Mouse (Mus musculus) liver, postnatal 0 days (tissue): ENCODE measurements around the gene Trim6. TPM values are rescaled to one million over a fixed set of nuclear protein-coding genes. Genes with fewer than 3 reads are reported as not detected.
"Not testable (repeated sequence)": the region's sequence is repeated elsewhere in the genome, so short reads cannot be mapped to it uniquely, and the experiment has no call there.

Experiments
- ATAC-seq: fragments of 200-750 bp; cut with Nextera tagmentation; 2 replicates; pipeline ENCODE4 v1.8.0; 2017; ENCODE audit warnings: mild to moderate bottlenecking, moderate library complexity
- DNase-seq: peaks from one replicate; pipeline ENCODE4 v3.0.0-alpha.2; 2016
- H3K27ac ChIP-seq: fragments of 300-500 bp; sonication (generic); 2 replicates; pipeline ENCODE4 v1.5.1; 2014; ENCODE audit warnings: antibody characterized with exemption, moderate library complexity, mild to moderate bottlenecking, low read depth
- H3K27me3 ChIP-seq: fragments of 300-500 bp; sonication (generic); 2 replicates; pipeline ENCODE4 v1.6.1; 2014; ENCODE audit warnings: low read length, control low read depth, mixed read lengths; ENCODE audit not compliant: insufficient read depth
- H3K36me3 ChIP-seq: fragments of 300-500 bp; sonication (generic); replicated peaks from 2 replicates; pipeline ENCODE4 v1.6.1; 2014; ENCODE audit warnings: mild to moderate bottlenecking, control low read depth, low read length, moderate library complexity, mixed read lengths; ENCODE audit not compliant: insufficient read depth
- H3K4me1 ChIP-seq: fragments of 300-500 bp; sonication (generic); 2 replicates; pipeline ENCODE4 v1.6.1; 2014; ENCODE audit warnings: antibody characterized with exemption, mild to moderate bottlenecking, control low read depth; ENCODE audit not compliant: insufficient read depth
- H3K4me2 ChIP-seq: fragments of 300-500 bp; sonication (generic); 2 replicates; pipeline ENCODE4 v1.6.1; 2014; ENCODE audit warnings: low read depth, mild to moderate bottlenecking, low read length, moderate library complexity, mixed read lengths
- H3K4me3 ChIP-seq: fragments of 300-500 bp; sonication (generic); 2 replicates; pipeline ENCODE4 v1.5.1; 2014; ENCODE audit warnings: low read depth, low read length
- H3K9ac ChIP-seq: fragments of 300-500 bp; sonication (generic); replicated peaks from 2 replicates; pipeline ENCODE4 v1.6.1; 2014; ENCODE audit warnings: mild to moderate bottlenecking, moderate library complexity
- H3K9me3 ChIP-seq: fragments of 300-500 bp; sonication (generic); 2 replicates; pipeline ENCODE4 v1.6.1; 2016; ENCODE audit warnings: mild to moderate bottlenecking, control low read depth, low read length, mixed read lengths
- CTCF ChIP-seq: sonication (generic); IDR thresholded peaks from 2 replicates; pipeline ENCODE4 v1.5.1; 2016; ENCODE audit warnings: antibody characterized with exemption, low read depth
- EP300 ChIP-seq: IDR thresholded peaks from 2 replicates; pipeline ENCODE4 v1.6.1; 2016; ENCODE audit warnings: antibody characterized with exemption, low read depth, mild to moderate bottlenecking
- WGBS: fragments of 180-500 bp; shearing (Covaris S2); extraction: QIAGEN DNeasy Blood & Tissue Kit; methylation state at CpG from one replicate; pipeline ENCODE4 v1.1.7; 2014; ENCODE audit not compliant: insufficient replicate concordance; 5-methylcytosine and 5-hydroxymethylcytosine counted together
- polyA plus RNA-seq: library from polyadenylated mRNA; unstranded; fragments of >200 nt; fragmentation: Nextera tagmentation; extraction: Ambion mirVana; gene quantifications from 2 replicates; pipeline ENCODE4 v1.2.1, GENCODE M21; 2015

Gene Trim6
- polyA plus RNA-seq, 1 experiment from 2014 or later, result 0.27 TPM

- H3K27ac ChIP-seq, result no peak overlapping the region
- no peak overlapping the region for H3K9ac ChIP-seq
- no peaks in the 10 kb centered on the region for H3K36me3 ChIP-seq
- H3K27me3 ChIP-seq, result no peaks in the 10 kb centered on the region
- no peaks in the 10 kb centered on the region for H3K4me1 ChIP-seq
- 0 out of 2 replicates have a peak, but pooled peaks have one; percentile 23 for ATAC-seq
- no peaks in the 10 kb centered on the region for H3K9me3 ChIP-seq
- no peak overlapping the region for H3K4me2 ChIP-seq
- TF ChIP-seq CTCF (peak; percentile 87), EP300 (no peak)
- WGBS, result 35% methylated on average over 2 of the region's 2 CpGs
- no peak overlapping the region for H3K4me3 ChIP-seq
- DNase-seq, result peak; percentile 50
These were observed 12.6 kb downstream of the Trim6 start for GRCm38 (mm10) chr7:104231203-104231602.

GRCm38 (mm10) chr7:104240857-104241256, 22.3 kb downstream of the Trim6 start:
- ATAC-seq, result no peak
- no peak for TF ChIP-seq EP300
- no peak for TF ChIP-seq CTCF
- no peaks in the 10 kb centered on the region for H3K36me3 ChIP-seq

GRCm38 (mm10) chr7:104243616-104244015, 25.0 kb downstream of the Trim6 start:
- Histone ChIP-seq H3K4me1 (no peaks in the 10 kb centered on the region), H3K9me3 (no peaks in the 10 kb centered on the region), H3K9ac (no peak overlapping the region), H3K4me2 (peak overlapping the region; percentile 79), H3K27me3 (no peaks in the 10 kb centered on the region), H3K4me3 (0 out of 2 replicates have a peak overlapping the region, but pooled peaks have one; percentile 69), H3K27ac (no peak overlapping the region), H3K36me3 (no peaks in the 10 kb centered on the region)
- ATAC-seq (no peak), DNase-seq (no peak)
- TF ChIP-seq CTCF (no peak), EP300 (no peak)
- 64% methylated on average over 1 of the region's 1 CpGs for WGBS

More at GRCm38 (mm10) chr7:104240857-104241256, 22.3 kb downstream of the Trim6 start:
- no peak overlapping the region for H3K4me2 ChIP-seq
- H3K27me3 ChIP-seq, result no peaks in the 10 kb centered on the region
- no peak overlapping the region for H3K27ac ChIP-seq
- no peak for DNase-seq
- no peak overlapping the region for H3K9ac ChIP-seq
- no peaks in the 10 kb centered on the region for H3K9me3 ChIP-seq
- H3K4me3 ChIP-seq, result no peak overlapping the region
- no peaks in the 10 kb centered on the region for H3K4me1 ChIP-seq

- Histone ChIP-seq H3K4me2 (peak within 1 kb of the TSS; percentile 79), H3K4me3 (peak within 1 kb of the TSS; percentile 69), H3K27ac (peak within 1 kb of the TSS; percentile 81), H3K36me3 (no peaks in the 10 kb centered on the region), H3K27me3 (no peaks in the 10 kb centered on the region), H3K9ac (peak within 1 kb of the TSS; percentile 77), H3K9me3 (no peaks in the 10 kb centered on the region), H3K4me1 (no peaks in the 10 kb centered on the region)
- DNase-seq (peak; percentile 70), ATAC-seq (peak; percentile 96)
- peak; percentile 83 for TF ChIP-seq CTCF
- peak; percentile 66 for TF ChIP-seq EP300
- 6% methylated on average over 13 of the region's 13 CpGs for WGBS
These were observed 25.9 kb downstream of the Trim6 start, which contains the start of gene Trim34a for GRCm38 (mm10) chr7:104244287-104245181. Gene Trim34a (plus strand): TSS chr7:104244457.

GRCm38 (mm10) chr7:104260380-104260779, 41.8 kb downstream of the Trim6 start:
- H3K4me2 ChIP-seq, DNase-seq, H3K4me1 ChIP-seq, H3K27ac ChIP-seq, H3K27me3 ChIP-seq, H3K9ac ChIP-seq, H3K9me3 ChIP-seq, ATAC-seq, H3K4me3 ChIP-seq, H3K36me3 ChIP-seq: not testable (repeated sequence)
- 82% methylated on average over 4 of the region's 4 CpGs for WGBS

- not testable (repeated sequence) for H3K9me3 ChIP-seq, DNase-seq, H3K4me1 ChIP-seq, H3K4me3 ChIP-seq, H3K27me3 ChIP-seq, H3K27ac ChIP-seq, H3K9ac ChIP-seq, ATAC-seq, H3K36me3 ChIP-seq, H3K4me2 ChIP-seq
- 66% methylated on average over 3 of the region's 5 CpGs for whole genome bisulfite sequencing
These were observed 46.7 kb downstream of the Trim6 start for GRCm38 (mm10) chr7:104265335-104265734.

GRCm38 (mm10) chr7:104279361-104279760, 60.8 kb downstream of the Trim6 start:
- H3K4me2 ChIP-seq, H3K27ac ChIP-seq, DNase-seq, H3K9ac ChIP-seq, H3K9me3 ChIP-seq, H3K4me1 ChIP-seq, H3K4me3 ChIP-seq, H3K36me3 ChIP-seq, ATAC-seq, H3K27me3 ChIP-seq: not testable (repeated sequence)
- 66% methylated on average over 2 of the region's 3 CpGs for WGBS
